Mouse (Mus musculus) embryo, embryonic 10 days (tissue): ENCODE results near the gene Lrrc8d.

ENCODE experiments used
- DNase-seq: peaks from one replicate; pipeline ENCODE4 v3.0.0-alpha.2; 2015; ENCODE audit warnings: low spot score

The Lrrc8d gene

DNA sequence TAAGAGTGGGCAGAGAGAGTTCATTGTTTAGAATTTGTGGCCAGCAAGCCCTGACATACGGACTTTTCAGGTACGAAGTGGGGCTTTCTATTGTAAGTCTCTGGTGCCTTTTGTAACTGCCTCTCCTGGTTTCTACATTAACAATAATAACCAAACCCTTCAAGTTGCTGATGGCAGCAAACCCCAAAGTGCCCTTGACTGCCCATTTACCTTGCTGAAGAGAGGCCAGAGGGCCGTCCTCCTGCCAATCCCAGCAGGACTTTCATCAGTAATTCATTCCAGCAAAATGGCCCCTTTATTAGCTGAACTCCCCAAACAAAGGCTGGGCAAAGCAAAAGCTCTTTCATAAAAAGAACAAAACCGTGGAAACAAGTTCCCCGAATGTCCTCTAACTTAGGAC, 118.6 kb downstream of the Lrrc8d start:
- no peak for DNase-seq

- DNase-seq, result no peak
Measured at GRCm38 (mm10) chr5:105821390-105821789, 121.6 kb downstream of the Lrrc8d start.

DNA sequence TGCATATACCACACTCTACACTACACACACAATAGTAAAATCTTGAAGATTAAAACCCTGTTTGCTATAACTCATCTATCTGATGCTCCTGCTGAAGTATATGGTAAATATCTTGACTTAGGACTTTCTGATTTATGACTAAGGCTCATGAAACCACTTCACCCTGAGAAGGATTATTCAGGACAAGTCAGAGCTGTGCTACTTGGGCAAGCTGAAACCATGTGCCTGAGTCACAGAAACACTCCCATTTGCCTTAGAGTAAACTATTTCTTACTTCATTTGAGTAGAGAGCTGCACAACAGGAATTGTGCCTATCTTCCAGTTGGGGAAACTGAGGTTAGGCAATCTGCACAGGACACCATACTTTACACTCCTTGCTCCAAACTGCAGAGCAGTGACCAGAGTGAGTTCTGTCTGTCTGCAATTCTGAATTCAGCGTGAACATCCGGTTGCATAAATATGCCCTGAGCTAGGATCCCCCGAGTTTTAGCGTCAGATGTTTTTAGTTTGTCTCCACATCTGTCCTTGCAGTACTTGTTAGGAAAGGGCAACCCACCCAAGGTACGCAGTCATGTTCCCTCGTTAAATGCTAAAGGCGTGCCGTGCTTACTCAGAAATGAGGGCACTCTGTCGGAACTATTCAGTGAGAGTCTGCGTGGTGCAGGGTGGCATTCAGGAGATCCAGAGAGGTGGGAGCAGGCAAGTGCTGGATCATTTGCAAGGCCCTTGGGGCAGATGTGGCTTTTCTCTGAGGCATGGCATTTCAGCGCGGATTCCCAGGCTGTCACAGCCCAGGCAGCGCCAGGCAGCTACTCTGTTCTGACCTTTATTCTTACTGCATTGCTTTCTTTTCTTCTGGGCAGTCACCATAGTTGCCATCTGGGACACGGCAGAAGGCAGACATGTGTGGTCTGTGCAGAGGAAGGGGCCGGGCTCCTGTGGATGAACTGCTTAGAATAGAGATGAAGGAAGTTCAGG, 123.0 kb downstream of the Lrrc8d start:
- DNase-seq, result peak; percentile 38

- no peak for DNase-seq
Measured at GRCm38 (mm10) chr5:105824282-105824681, 124.5 kb downstream of the Lrrc8d start.

DNA sequence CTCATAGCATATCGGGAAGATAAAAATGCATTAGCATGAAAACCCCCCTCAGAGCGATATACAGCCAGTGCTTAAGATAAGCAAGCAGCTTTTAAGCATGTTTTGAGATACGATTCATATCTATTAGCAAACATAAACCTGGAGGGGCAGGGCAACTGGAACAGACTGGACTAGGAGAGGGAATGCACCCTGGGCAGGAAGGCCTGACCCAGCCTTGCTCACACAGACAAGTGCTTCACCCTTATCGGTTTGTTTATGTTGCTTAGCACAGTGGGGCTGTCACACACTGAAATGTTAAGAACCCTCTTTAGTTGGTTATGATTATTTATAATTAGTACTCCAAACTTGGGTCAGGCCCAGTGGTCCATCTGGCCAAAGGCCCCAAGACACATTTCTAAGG, 125.1 kb downstream of the Lrrc8d start:
- DNase-seq, result no peak

DNA sequence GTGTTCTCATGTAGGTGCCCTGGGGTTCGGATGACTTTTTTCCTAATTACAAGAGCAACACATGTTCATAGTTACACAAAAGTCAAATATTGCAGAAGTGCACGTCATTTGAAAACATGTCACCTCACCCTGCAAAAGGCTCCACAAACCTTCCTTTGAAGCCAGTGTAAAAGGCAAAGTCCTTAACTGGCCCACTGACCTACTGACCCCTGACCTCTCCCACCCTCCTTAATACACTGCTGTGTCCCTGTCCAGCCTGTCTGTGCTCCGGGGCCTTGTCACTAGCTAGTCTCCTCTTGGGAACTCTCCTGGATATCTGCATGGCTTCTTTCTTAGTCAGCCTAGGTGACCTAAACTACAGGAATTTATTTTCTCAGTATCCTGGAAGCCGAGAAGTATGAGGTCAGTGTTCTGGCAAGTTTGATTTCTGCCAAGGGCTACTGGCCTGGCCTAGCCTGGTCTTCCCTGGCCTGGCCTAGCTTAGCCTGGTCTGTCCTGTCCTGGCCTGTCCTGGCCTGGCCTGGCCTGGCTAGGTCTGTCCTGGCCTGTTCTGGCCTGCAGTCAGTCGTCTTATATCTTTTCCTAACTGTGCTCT, 127.2 kb downstream of the Lrrc8d start:
- DNase-seq, result peak; percentile 54

DNA sequence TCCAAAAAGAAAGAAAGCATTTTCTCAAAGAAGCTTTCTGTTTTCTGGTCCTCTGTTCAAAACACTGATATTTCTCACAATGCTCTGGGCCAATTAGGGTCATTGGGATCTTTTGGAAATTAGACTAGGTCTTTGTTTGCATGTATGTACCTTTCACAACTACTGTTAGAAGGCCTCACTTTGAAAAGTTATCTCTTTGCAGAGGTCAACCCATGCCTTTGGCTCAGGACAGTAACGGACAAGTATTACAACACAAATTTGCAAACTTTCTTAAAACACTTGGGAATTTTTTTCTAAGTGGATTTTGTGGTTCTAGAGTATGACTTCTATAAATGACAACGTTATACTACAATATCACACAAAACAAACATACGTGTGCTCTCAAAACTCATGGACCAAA, 128.3 kb downstream of the Lrrc8d start:
- DNase-seq, result no peak

- no peak for DNase-seq
Measured at GRCm38 (mm10) chr5:105829008-105829586, 129.3 kb downstream of the Lrrc8d start.

- no peak for DNase-seq
Measured at GRCm38 (mm10) chr5:105832140-105832539, 132.4 kb downstream of the Lrrc8d start.

DNA sequence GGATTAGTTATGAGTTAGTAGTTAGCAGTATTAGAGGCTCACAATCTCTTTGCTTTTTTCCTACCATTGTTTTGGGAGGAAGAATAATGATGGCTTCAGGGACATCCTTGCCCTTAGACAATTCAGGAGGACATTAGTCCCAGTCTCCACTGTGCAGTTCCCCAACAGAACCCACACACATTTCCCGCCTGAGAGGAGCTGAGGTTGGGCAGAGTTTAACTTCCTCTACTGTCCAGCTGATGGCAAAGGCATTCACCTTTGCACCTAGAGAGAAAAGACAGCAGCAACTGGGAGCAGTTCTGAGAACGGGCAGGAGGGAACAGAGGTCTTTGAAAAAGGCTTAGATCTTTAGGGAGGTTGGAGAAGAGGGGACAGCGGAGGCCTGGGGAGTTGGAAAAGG, 134.2 kb downstream of the Lrrc8d start:
- no peak for DNase-seq

DNA sequence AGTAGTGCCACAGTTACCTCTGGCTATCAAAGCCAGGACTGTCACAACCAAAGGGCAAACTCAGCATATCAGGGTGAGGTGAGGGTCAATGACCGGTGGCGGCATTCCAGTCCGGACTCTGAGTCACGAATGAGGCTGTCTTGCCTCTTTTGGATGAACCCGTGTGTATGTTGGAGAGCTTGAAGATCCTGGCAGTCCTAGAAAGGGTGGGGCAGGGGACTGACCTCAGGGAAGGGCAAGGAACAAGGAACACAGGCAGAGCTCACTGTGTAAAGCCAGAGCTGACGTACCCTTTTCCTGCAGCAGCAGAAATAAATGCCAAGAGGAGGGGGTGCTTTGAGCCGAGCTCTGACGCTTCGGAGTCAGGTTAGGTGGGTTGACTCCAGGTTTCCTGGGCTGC, 136.2 kb downstream of the Lrrc8d start:
- DNase-seq, result no peak

- no peak for DNase-seq
Measured at GRCm38 (mm10) chr5:105839740-105840310, 140.1 kb downstream of the Lrrc8d start.

DNA sequence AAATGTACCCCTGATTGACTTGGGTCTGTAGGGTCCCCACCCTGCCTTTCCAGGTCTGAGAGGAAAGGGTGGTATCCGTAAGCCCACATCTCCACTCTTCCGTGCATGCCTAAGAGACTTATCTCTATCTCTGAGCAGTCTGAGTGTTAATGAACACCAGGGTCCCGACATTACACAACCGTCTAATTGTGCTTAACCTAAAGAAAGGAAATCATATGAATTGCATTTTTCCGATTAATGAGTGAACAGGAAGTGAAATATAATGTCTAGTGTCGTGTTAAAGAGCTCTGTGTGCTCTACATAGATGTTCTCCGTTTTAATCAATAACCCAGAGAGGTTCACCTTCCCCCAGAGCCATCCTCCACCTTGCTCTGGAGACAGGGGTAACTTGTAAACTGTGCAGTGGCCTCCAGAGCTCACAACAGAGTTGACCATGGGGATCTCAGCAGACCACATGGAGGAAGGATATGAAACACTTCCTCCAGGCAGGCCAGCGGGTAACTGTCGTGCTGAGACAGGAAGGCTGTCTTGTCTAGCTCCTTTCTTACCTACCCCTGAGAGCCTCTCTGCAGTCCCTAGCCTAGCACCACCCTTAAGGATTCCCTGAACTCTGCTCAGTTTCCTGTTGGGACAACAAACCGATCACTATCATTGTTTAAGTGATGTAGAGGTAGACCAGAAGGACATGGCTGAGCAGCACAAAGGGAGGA, 144.4 kb downstream of the Lrrc8d start:
- DNase-seq, result no peak

DNA sequence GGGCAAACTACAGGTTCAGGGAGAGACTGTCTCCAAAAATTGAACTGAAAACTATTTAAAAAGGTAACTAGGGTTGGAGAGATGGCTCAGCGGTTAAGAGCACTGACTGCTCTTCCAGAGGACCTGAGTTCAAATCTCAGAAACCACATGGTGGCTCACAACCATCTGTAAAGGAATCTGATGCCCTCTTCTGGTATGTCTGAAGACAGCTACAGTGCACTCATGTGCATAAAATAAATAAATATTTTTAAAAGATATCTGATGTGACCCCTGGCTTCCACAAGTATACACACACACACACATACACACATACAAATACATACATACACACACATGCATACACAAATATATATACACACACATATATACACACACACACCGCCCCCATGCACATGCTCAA, 145.3 kb downstream of the Lrrc8d start:
- DNase-seq, result no peak

- DNase-seq, result no peak
Measured at GRCm38 (mm10) chr5:105847726-105848125, 148.0 kb downstream of the Lrrc8d start.

DNA sequence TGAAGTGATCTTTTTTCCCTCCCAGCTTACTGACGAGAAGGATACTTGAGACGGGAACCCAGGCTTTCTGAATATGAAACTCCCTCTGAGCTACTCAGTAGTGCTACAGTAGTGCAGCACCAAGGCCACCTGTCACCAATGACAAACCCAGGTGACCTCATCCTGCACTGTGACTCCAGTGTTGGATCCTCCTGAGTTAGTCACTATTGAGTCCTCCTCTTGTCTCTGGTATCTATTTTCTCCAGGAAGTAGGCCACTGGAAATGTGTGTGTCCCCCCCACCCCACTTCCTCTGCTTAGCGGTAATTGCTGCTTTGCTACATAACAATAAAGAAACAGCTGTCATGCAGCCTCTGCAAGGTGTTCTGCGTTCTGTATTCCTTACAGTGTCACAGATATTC, 149.5 kb downstream of the Lrrc8d start:
- DNase-seq, result no peak

GRCm38 (mm10) chr5:105849643-105850042, 149.9 kb downstream of the Lrrc8d start:
- DNase-seq, result no peak

DNA sequence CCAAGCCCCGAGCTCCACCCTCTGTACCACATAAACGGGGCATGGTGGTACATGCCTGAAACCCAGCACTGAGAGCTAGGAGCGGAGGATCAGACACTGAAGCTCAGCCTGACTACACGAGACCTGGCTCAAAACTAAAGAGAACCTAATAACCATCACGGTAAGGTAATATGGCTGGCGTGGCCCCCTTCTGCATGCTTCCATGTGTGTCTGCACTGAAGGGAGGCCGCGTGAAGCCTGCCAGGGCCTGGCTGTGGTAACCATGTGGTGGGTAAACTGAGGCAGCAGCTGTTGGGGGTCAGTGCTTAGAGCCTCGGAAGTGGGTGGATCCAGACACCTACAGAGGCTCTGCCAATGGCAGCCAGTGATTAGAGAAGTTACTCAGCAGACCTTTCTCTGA, 153.5 kb downstream of the Lrrc8d start:
- no peak for DNase-seq

DNA sequence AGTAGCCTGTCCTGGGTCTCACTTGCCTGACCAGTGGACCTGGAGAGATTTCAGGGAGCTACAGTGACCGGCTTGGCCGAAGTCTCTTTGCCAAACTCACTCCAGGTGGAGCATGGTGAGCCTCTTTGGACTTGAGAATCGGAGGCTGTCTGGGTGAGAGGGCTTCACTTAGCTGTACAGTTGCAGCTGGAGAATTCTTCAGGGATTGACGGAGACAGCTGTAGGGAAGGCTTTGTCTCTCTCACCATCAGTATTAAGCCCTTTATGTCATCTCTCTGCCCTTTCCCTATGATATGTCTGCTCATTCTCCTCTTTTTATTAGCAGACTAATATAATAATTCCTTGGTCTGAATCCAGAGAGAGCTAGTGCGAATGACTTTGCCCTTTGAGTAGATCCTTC, 157.7 kb downstream of the Lrrc8d start:
- no peak for DNase-seq

DNA sequence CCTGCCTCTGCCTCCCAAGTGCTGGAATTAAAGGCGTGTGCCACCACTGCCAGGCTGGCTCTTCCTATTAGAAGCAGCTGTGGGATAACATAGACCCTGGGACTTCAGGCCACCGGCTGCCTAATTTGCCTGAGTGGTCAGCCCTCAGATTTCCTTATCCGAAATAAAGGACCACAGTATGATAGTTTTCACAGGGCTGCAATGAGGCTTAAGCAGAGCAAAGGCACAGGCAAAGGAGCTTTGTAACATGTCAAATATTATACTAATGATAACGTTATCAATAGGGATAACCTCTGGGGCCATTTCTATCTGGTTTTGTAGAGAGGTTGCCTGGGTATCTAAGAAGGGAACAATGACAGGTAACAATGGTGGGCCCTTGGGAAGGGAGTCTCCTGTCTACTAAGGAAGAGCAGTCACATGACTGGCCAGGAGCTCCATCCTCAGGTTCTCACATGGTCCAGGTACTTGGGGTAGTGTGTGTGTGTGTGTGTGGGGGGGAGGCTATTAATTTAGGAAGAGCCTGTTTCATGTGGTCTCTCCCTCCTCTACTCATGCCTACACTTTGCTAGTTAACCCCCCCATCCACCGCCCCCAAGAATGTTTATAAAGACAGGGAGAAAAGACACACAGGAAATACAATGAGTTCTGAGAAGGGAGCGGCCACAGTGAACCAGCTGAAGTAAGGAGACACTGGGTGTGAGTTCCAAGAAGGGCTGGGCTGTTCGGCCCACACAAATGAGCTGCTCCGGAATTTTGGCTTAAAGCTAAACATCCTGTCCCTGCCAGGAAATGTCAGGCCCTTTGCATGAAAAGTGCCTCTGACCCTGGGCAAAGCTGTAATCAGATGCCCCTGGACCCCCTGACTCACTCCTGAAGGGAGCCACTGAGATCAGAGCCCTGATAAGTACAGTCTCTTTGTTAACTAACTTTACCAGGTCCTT, 159.3 kb downstream of the Lrrc8d start:
- DNase-seq, result peak; percentile 61
